Mouse (Mus musculus): ENCODE data around the gene Mlf2.
A peak's percentile ranks its signal among the peaks of the same experiment; 100 is the strongest.

Mlf2 gene

GRCm38 (mm10) chr6:124913214-124913613 is 18.0 kb upstream of the Mlf2 start:
- peak in 1 of 2 experiments; percentile 14 for DNase-seq

GRCm38 (mm10) chr6:124913721-124914285 is 17.4 kb upstream of the Mlf2 start:
- peak in 1 of 2 experiments; percentile 13 for DNase-seq

- DNase-seq, result peak in 1 of 2 experiments; percentile 22
Observed at GRCm38 (mm10) chr6:124914511-124914910, 16.7 kb upstream of the Mlf2 start.

GRCm38 (mm10) chr6:124915160-124915941 is 15.8 kb upstream of the Mlf2 start:
- peak; percentile 63 to 64 for DNase-seq

- peak; percentile 56 to 61 for DNase-seq
Observed at GRCm38 (mm10) chr6:124915942-124916694, 15.1 kb upstream of the Mlf2 start.

- peak; percentile 98 for DNase-seq
Observed at GRCm38 (mm10) chr6:124916695-124917517, 14.3 kb upstream of the Mlf2 start.

GRCm38 (mm10) chr6:124917518-124918330 is 13.5 kb upstream of the Mlf2 start:
- DNase-seq, result peak; percentile 95 to 96

- no peak for DNase-seq
Observed at GRCm38 (mm10) chr6:124918331-124918690, 12.9 kb upstream of the Mlf2 start.

- peak in 1 of 2 experiments; percentile 33 for DNase-seq
Observed at GRCm38 (mm10) chr6:124918890-124919627, 12.1 kb upstream of the Mlf2 start.

GRCm38 (mm10) chr6:124919695-124920317 is 11.4 kb upstream of the Mlf2 start, which contains the start of gene Ptms:
Gene Ptms (minus strand): TSS chr6:124920103.
- DNase-seq, result peak; percentile 99 to 100

GRCm38 (mm10) chr6:124920318-124921085 is 10.7 kb upstream of the Mlf2 start:
- peak in 1 of 2 experiments; percentile 6 for DNase-seq

- DNase-seq, result peak in 1 of 2 experiments; percentile 10
Observed at GRCm38 (mm10) chr6:124921539-124921938, 9.6 kb upstream of the Mlf2 start.

- no peak for DNase-seq
Observed at GRCm38 (mm10) chr6:124925173-124925793, 5.9 kb upstream of the Mlf2 start.

GRCm38 (mm10) chr6:124925941-124926340 is 5.2 kb upstream of the Mlf2 start:
- no peak for DNase-seq

GRCm38 (mm10) chr6:124930231-124930630 is 955 bp upstream of the Mlf2 start:
- DNase-seq, result peak in 1 of 2 experiments; percentile 20

- peak; percentile 61 to 67 for DNase-seq
Observed at GRCm38 (mm10) chr6:124931525-124932313, 533 bp downstream of the Mlf2 start.

GRCm38 (mm10) chr6:124932314-124932695 is 1.1 kb downstream of the Mlf2 start:
- peak; percentile 68 to 70 for DNase-seq

- no peak for DNase-seq
Observed at GRCm38 (mm10) chr6:124933127-124933526, 1.9 kb downstream of the Mlf2 start.
